Mouse (Mus musculus) embryo, embryonic 11 days (tissue): Measurements from ENCODE around the gene Krtap11-1.

Source experiments
- DNase-seq: peaks from one replicate; pipeline ENCODE4 v3.0.0-alpha.2; 2015

The Krtap11-1 gene

GRCm38 (mm10) chr16:89571083-89571482, at the start of gene Krtap11-1:
Gene Krtap11-1 (minus strand): TSS chr16:89571183.
- DNase-seq: no peak

- no peak for DNase-seq
These were observed 47.2 kb upstream of the Krtap11-1 start for GRCm38 (mm10) chr16:89618190-89618589.

GRCm38 (mm10) chr16:89617251-89617650, 46.3 kb upstream of the Krtap11-1 start:
- no peak for DNase-seq

- no peak for DNase-seq
These were observed 42.7 kb upstream of the Krtap11-1 start for GRCm38 (mm10) chr16:89613726-89614125.

- no peak for DNase-seq
These were observed 37.8 kb upstream of the Krtap11-1 start for GRCm38 (mm10) chr16:89608791-89609185.

- DNase-seq: no peak
These were observed 37.3 kb upstream of the Krtap11-1 start for GRCm38 (mm10) chr16:89608161-89608790.

- DNase-seq: no peak
These were observed 36.0 kb upstream of the Krtap11-1 start for GRCm38 (mm10) chr16:89606951-89607350.

- no peak for DNase-seq
These were observed 16.2 kb upstream of the Krtap11-1 start for GRCm38 (mm10) chr16:89587209-89587608.

- DNase-seq: no peak
These were observed 14.9 kb upstream of the Krtap11-1 start for GRCm38 (mm10) chr16:89585604-89586508.

GRCm38 (mm10) chr16:89581658-89582057, 10.7 kb upstream of the Krtap11-1 start:
- no peak for DNase-seq

- DNase-seq: no peak
These were observed 467 bp downstream of the Krtap11-1 start for GRCm38 (mm10) chr16:89570516-89570915.

- DNase-seq: no peak
These were observed 1.8 kb downstream of the Krtap11-1 start for GRCm38 (mm10) chr16:89569136-89569535.

GRCm38 (mm10) chr16:89568141-89568540, 2.8 kb downstream of the Krtap11-1 start:
- DNase-seq: no peak

GRCm38 (mm10) chr16:89550298-89550697, 20.7 kb downstream of the Krtap11-1 start:
- DNase-seq: no peak

- DNase-seq: no peak
These were observed 32.9 kb downstream of the Krtap11-1 start for GRCm38 (mm10) chr16:89538031-89538484.

- no peak for DNase-seq
These were observed 33.6 kb downstream of the Krtap11-1 start for GRCm38 (mm10) chr16:89537349-89537748.

- peak; percentile 37 for DNase-seq
These were observed 40.4 kb downstream of the Krtap11-1 start for GRCm38 (mm10) chr16:89530547-89530946.

GRCm38 (mm10) chr16:89529846-89530245, 41.1 kb downstream of the Krtap11-1 start:
- peak; percentile 11 for DNase-seq

GRCm38 (mm10) chr16:89528380-89528779, 42.6 kb downstream of the Krtap11-1 start:
- DNase-seq: no peak

GRCm38 (mm10) chr16:89520996-89521395, 50.0 kb downstream of the Krtap11-1 start:
- no peak for DNase-seq

- no peak for DNase-seq
These were observed 50.4 kb downstream of the Krtap11-1 start for GRCm38 (mm10) chr16:89520555-89520954.
